Mouse (Mus musculus) limb, embryonic 10.5 days (tissue): Measurements from ENCODE around the gene Npb. TPM values are rescaled to one million over a fixed set of nuclear protein-coding genes. Genes with fewer than 3 reads are reported as not detected.
A peak's percentile ranks its signal among the peaks of the same experiment; 100 is the strongest.

ENCODE experiments used
- DNase-seq: peaks from one replicate; pipeline ENCODE4 v3.0.0-alpha.2; 2017; ENCODE audit warnings: low spot score
- H3K27ac ChIP-seq: fragments of 300-500 bp; sonication (generic); 2 replicates; pipeline ENCODE4 v1.5.1; 2016; ENCODE audit warnings: mild to moderate bottlenecking
- H3K27me3 ChIP-seq: fragments of 300-500 bp; sonication (generic); 2 replicates; pipeline ENCODE4 v1.6.1; 2016; ENCODE audit warnings: low read depth, mild to moderate bottlenecking; ENCODE audit not compliant: poor library complexity, severe bottlenecking
- H3K36me3 ChIP-seq: fragments of 300-500 bp; sonication (generic); 2 replicates; pipeline ENCODE4 v1.6.1; 2016; ENCODE audit warnings: mild to moderate bottlenecking, moderate library complexity
- H3K4me1 ChIP-seq: fragments of 300-500 bp; sonication (generic); 2 replicates; pipeline ENCODE4 v1.6.1; 2016
- H3K4me3 ChIP-seq: fragments of 300-500 bp; sonication (generic); 2 replicates; pipeline ENCODE4 v1.5.1; 2016; ENCODE audit warnings: mild to moderate bottlenecking, moderate library complexity
- H3K9me3 ChIP-seq: fragments of 300-500 bp; sonication (generic); replicated peaks from 2 replicates; pipeline ENCODE4 v1.6.1; 2016; ENCODE audit warnings: mild to moderate bottlenecking
- WGBS: fragments of 180-500 bp; shearing (Covaris S2); methylation state at CpG from one replicate; pipeline ENCODE4 v1.1.7; 2016; 5-methylcytosine and 5-hydroxymethylcytosine counted together
- polyA plus RNA-seq: library from polyadenylated mRNA; unstranded; fragments of >200 nt; fragmentation: Nextera tagmentation; extraction: Ambion mirVana; gene quantifications from 2 replicates; pipeline ENCODE4 v1.2.1, GENCODE M21; 2016

Npb gene
- polyA plus RNA-seq, 1 experiment from 2014 or later = not detected

DNA sequence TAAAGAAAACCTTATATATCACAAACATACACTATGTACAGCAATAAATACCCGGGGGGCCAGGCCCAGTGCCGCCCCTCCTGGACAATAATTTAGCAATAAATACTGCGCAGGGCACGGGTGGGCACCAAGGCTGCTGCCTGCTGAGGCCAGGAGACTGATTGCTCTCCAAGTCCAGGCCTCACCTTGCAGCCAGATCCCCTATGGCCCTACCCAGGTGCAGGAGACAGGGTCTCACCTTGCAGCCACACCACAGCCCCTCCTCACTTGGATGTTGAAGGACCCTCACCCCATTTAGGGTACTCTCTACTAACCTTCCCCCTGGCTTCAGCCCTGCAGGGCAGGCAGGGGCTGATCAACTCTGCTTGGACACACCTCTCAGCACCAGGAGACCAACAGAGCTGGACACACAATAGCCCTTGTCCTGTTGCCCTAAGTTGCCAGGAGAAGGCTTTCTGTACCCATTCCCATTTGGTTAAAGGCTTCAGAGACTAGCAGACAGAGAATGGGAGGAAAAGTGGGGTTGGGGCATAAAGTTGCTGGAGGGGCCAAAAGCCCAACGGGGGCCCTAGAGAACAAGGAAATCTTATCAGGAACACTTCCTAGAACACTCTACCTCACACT is 17.0 kb downstream of the Npb start, which contains the start of gene Sirt7:
Gene Sirt7 (minus strand): TSS at position 89 of the 624 bp plus-strand sequence.
- 23% methylated on average over 5 of the region's 5 CpGs for WGBS
- Histone ChIP-seq H3K27ac (peak within 1 kb of the TSS; percentile 79), H3K36me3 (peaks cover 71% of the 10 kb centered on the region), H3K4me3 (peak within 1 kb of the TSS; percentile 87), H3K4me1 (peaks cover 33% of the 10 kb centered on the region), H3K9me3 (no peaks in the 10 kb centered on the region), H3K27me3 (no peaks in the 10 kb centered on the region)
- no peak for DNase-seq

DNA sequence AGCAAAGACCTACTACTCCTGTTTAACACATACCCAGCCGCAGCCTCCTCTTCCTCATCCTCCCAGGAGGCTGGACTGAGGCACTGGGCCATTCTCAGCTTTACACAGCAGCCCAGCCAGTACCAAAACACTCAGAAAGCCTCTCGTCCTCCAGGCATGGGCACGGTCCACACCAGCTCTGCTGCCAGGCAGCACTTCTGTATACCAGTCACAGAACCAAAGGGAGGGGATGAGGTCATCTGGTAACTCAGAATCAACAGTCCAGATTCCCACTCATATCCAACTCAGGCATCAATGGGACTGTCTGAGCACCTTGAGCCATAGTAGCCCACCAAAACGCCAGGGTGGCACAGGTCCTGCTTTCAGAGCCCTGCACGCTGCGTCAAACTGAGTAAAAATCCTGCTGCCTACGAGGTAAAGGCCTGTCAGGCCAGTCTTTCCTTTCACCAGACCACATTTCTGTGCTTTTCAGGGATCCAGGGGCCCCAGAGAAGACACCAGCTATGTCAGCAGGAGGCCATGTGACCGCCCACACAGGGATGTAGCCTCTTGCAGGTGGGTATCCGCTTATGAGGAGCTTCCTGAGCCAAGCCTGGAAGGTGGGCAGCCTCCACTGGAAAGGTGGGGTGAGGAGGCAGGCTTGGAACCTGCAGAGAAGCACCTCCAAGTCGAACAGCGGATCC is 18.6 kb downstream of the Npb start:
- Histone ChIP-seq H3K9me3 (no peaks in the 10 kb centered on the region), H3K27me3 (no peaks in the 10 kb centered on the region), H3K36me3 (peaks cover 57% of the 10 kb centered on the region), H3K4me1 (peaks cover 50% of the 10 kb centered on the region), H3K27ac (no peak overlapping the region), H3K4me3 (no peak overlapping the region)
- DNase-seq = no peak
- 94% methylated on average over 11 of the region's 11 CpGs for WGBS

DNA sequence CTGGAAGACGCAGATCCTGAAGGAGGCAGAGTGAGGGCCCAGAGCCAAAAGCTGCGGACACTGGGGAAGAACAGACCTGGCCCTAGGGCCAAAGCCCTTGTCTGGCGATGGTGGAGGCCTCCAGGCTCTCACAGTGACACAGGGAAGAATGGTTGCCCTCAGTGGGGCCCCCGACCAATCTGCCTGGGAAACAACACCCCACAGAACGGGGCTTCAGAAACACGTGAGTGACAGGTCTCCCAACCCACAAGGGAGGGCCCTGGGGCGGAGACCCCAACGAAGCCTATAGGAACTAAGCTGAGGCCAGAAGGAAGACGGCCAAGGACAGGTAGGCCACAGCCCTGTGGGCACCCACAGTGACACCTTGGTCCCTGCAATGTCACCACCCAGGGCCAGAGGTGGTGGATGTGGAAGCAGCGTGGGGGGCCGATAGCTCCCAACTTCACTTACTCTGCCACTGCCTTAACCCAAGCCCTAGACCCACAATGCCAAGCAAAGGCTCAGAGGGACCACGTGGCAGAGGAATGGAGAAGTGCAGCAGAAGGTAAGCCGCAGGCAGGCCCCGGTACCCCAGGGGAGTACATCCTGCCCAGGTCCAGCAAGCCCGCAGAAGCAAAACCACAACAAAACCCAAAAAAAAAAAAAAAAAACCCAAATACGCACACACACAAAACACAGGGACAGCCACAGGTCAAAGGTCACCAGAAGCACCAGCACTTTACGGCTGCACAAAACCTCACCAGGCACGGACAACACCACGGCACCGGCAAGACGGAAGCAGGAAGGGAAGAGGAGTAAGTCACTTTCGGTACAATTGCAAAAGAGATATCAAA is 19.4 kb downstream of the Npb start:
- Histone ChIP-seq H3K4me1 (peaks cover 56% of the 10 kb centered on the region), H3K27me3 (no peaks in the 10 kb centered on the region), H3K4me3 (no peak overlapping the region), H3K9me3 (no peaks in the 10 kb centered on the region), H3K36me3 (peaks cover 51% of the 10 kb centered on the region), H3K27ac (no peak overlapping the region)
- DNase-seq = no peak
- WGBS = 84% methylated on average over 22 of the region's 22 CpGs

DNA sequence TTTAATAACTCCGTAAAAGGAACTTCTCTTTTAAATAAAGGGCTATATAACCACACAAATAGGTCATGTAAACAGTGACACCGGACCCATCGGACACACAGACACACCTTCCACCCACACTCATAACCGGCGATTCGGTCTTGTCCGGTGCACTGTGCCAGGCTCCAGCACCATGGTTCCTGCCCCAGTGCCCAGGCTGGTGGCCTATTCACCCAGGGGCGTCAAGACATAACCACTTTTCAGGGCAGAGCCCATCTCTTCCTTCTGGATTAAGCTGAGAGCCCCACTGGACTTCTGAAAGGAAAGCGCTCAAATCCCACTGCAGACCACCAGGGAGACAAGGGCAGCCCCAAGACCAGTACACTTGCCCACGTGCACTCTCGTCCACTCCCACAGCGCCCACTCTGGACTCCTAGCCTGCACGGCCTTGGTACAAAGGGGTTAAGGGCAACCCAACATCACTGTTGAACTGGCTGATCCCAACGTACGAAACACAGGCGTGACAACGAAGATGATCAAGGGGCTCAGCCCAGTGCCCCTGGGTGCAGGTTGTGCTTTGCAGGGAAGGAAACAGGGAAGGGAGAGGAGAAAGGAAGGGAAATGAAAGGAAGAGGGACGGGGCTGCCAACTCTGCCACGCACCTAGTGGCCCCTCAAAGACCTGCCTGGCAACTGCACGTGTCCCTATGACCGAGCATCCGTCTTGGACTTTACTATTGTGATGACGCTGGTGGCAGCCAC is 20.5 kb downstream of the Npb start:
- H3K4me3 ChIP-seq = peak overlapping the region; percentile 19
- peaks cover 59% of the 10 kb centered on the region for H3K4me1 ChIP-seq
- H3K27ac ChIP-seq = no peak overlapping the region
- H3K36me3 ChIP-seq = peaks cover 43% of the 10 kb centered on the region
- H3K9me3 ChIP-seq = no peaks in the 10 kb centered on the region
- WGBS = 97% methylated on average over 23 of the region's 23 CpGs
- H3K27me3 ChIP-seq = no peaks in the 10 kb centered on the region
- DNase-seq = no peak

DNA sequence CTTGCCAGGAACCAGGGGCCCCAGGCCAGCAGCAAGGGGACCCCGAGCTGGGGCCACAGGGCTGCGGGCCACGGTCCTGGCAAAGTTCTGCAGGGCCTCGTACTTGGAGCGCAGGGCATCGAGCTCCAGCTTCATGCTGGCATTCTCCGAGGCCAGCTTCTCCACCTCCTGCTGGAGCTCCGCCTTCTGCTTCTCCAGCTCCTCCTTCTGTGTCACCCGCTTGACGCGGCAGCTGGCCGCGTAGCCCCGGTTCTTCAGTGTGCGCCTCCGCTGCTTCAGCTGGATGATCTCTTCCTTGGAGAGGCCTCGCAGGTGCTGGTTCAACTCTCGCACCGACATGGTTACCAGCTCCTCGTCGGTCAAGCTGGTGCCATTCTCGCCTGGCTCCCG is 21.1 kb downstream of the Npb start:
- Histone ChIP-seq H3K4me3 (peak overlapping the region; percentile 18), H3K27me3 (no peaks in the 10 kb centered on the region), H3K9me3 (no peaks in the 10 kb centered on the region), H3K36me3 (peaks cover 43% of the 10 kb centered on the region), H3K27ac (0 out of 2 replicates have a peak overlapping the region, but pooled peaks have one; percentile 66), H3K4me1 (peaks cover 57% of the 10 kb centered on the region)
- no peak for DNase-seq
- WGBS = 79% methylated on average over 23 of the region's 23 CpGs

DNA sequence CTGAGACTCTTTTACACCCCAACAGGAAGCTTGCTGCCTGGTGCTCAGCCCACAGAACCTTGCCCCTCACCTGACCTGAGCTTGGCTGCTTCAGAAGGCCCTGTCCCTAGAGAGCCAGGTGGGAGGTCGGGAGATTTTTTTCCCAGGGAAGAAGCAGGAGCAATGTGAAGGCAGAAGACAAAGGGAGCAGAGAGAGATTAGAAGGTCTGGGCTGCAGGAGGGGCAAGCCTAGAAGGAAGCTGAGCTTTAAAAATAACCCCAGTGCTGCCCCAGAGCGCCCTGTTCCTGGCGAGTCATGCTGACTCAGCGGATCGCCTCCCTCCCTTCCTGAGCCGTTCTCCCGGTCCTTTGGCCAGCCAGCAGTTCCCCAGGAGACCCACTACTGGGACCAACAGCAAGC is 21.6 kb downstream of the Npb start:
- no peak for DNase-seq
- WGBS = 51% methylated on average over 7 of the region's 7 CpGs
- peaks cover 43% of the 10 kb centered on the region for H3K36me3 ChIP-seq
- H3K27ac ChIP-seq = peak overlapping the region; percentile 66
- peak overlapping the region; percentile 18 for H3K4me3 ChIP-seq
- H3K9me3 ChIP-seq = no peaks in the 10 kb centered on the region
- no peaks in the 10 kb centered on the region for H3K27me3 ChIP-seq
- H3K4me1 ChIP-seq = peaks cover 54% of the 10 kb centered on the region

DNA sequence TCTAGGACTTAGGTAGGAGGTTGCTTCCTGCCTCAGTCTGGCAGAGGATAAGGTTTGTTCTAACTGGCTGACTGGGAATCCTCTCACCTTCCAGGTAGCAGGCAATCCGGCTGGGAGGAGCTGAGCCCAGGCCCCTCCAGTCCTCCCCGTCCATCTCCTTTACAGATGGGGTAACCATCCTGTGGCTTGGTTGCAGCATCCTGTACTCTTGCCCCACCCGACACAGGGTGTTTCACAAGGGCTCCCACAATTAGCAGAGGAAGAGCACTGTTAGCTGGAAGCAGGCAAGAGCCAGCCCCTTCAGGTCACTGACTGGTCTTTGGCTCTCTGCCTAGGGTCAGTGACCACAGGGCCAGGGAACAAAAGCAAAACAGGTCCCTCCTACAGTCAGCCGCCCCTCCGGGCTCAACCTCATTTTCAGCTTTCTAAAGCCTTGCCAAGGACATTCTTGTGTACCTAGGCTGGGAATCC is 22.2 kb downstream of the Npb start:
- DNase-seq = no peak
- H3K27me3 ChIP-seq = no peaks in the 10 kb centered on the region
- 64% methylated on average over 5 of the region's 5 CpGs for whole genome bisulfite sequencing
- H3K36me3 ChIP-seq = peaks cover 43% of the 10 kb centered on the region
- H3K9me3 ChIP-seq = no peaks in the 10 kb centered on the region
- peak overlapping the region; percentile 18 for H3K4me3 ChIP-seq
- peak overlapping the region; percentile 66 for H3K27ac ChIP-seq
- peaks cover 48% of the 10 kb centered on the region for H3K4me1 ChIP-seq

DNA sequence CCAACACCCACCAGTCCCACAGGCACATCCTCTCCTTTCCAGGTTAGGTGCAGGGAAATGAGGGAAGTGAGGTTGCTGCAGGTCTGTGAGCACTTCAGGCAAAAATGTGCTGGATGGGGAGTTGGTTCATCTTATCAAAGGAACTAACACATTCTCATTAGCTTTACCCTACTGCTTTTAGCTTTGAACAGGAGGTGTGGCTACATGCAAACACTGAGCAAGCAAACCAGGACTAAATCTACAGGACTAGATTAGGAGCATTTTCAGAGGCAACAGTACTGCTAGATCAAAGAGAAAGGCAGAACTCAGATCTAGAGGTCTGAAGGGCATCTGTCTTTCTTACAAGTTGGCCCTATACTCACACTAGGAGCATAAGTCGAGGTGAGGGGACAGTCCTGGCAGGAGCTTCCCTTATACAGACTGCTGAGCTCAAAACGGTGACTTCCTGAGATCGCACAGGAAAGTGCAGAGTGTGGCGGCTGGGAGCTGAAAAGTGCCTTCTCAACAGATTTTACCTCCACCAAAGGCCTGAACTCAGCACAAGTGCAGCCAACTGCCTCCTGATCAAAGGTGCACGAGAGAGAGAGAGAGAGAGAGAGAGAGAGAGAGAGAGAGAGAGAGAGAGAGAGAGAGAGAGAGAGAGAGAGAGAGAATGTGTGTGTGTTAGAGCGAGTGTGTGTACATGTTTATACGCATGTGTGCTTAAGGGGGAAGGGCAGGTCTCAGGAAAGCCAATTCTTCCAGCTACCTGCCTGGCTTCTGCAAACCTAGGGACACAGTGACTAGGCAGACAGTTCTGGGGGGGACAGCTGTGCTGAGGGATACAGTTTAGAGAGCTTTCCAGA is 22.8 kb downstream of the Npb start:
- Histone ChIP-seq H3K4me3 (peak overlapping the region; percentile 92), H3K4me1 (peaks cover 42% of the 10 kb centered on the region), H3K27me3 (no peaks in the 10 kb centered on the region), H3K27ac (peak overlapping the region; percentile 66; the same call in 1 of the 2 replicates), H3K9me3 (no peaks in the 10 kb centered on the region), H3K36me3 (peaks cover 40% of the 10 kb centered on the region)
- DNase-seq = no peak
- 46% methylated on average over 7 of the region's 7 CpGs for WGBS

DNA sequence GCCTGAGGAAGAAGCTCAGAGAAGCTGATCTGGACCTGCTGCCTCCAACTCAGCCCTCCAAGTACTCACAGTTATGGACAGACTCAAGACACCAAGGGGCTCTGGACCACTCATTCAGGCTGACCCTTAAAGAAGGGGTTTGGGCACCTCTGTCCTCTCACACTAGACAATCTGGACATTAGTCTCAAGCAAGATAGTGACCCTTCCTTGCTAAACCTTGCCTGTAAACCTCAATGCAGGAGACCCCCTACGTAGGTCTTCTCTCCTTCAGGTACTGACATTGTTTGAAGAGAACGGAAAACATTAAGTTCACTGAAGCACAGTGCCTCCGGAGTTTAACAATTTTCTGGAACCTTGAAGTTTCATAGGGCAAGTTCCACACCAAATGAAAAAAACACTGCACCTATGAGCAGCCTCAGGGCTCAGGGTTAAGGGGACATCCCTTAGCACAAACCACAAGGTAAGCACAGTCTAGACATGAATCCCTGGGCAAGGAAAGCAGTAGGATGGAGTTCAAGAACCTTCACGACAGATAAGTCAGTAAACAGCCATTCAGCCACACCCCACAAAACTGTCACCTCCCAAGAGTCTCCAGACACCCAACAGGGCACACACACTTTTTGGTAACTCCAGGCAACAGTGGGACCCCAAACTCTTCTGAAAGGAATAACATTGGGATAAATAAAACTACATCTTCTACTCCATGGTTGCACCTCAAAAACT is 23.6 kb downstream of the Npb start:
- no peaks in the 10 kb centered on the region for H3K9me3 ChIP-seq
- H3K27me3 ChIP-seq = no peaks in the 10 kb centered on the region
- 69% methylated on average over 4 of the region's 4 CpGs for WGBS
- peak overlapping the region; percentile 92 for H3K4me3 ChIP-seq
- no peak for DNase-seq
- peaks cover 41% of the 10 kb centered on the region for H3K4me1 ChIP-seq
- peak overlapping the region; percentile 96 for H3K27ac ChIP-seq
- peaks cover 33% of the 10 kb centered on the region for H3K36me3 ChIP-seq

DNA sequence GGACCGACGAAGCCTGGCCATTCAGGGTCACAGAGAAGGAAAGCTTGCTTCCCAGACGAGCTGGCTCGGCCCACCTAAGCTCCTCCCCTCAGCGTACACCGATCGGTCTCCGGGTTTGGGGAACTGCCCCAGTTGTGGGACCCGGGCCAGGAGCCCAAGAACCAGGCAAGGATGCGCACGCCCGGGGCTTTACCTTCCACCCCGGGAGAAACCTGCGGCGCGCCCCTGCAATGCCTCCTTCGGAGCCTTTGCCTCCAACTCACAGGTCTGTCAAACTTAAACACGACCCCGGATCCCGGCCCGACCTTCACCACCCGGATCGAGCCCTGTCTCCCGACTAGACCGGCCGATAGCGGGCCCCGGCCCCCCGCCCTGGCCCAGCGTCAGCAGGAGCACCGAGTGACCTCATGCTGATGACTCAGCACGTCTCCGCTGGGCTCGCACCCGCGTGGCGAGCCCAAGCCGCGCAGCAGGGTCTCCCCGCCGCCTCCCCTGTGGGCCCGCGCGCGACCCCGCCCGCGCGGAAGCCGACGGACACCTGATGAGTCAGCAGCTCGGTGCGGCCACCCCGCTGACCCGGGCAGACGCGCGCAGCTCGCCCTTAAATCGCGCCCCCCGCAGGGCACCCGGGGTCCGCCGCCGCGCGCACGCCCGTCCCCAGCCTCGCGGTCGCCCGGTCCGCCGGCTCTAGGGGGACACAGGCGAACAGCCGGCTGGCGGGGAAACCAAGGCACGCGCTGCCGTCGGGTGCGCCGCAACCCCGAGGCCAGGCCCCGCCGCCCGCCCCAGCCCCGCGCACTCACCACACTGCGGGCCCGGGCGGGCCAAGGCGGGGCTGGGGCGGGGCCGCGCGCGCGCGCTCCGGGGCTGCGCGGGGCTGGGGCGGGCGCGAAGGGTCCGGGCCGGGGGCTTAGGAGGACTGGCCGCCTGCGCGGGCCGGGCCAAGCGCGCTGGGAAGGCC is 24.6 kb downstream of the Npb start:
- H3K36me3 ChIP-seq = peaks cover 23% of the 10 kb centered on the region
- H3K9me3 ChIP-seq = no peaks in the 10 kb centered on the region
- peak overlapping the region; percentile 92 for H3K4me3 ChIP-seq
- peak; percentile 74 for DNase-seq
- H3K4me1 ChIP-seq = peaks cover 41% of the 10 kb centered on the region
- H3K27me3 ChIP-seq = no peaks in the 10 kb centered on the region
- H3K27ac ChIP-seq = peak overlapping the region; percentile 96
- under 1% methylated on average over 105 of the region's 116 CpGs for WGBS
